Mouse (Mus musculus): ENCODE measurements at regions not wholly inside any gene's neighbourhood (a gene's known extent, or its start where the extent isn't known, plus 50 kb on each side); places are given as distances from the start of the nearest gene placed in this dataset.
A peak's percentile ranks its signal among the peaks of the same experiment; 100 is the strongest.
"Not testable (repeated sequence)": the region's sequence is repeated elsewhere in the genome, so short reads cannot be mapped to it uniquely, and the experiment has no call there.

- DNase-seq (ENCODE audit: low read depth in 2 of 2, low spot score in 2 of 2): no peak
These were observed 776.2 kb downstream of the Diaph2 start for GRCm38 (mm10) chrX:130525770-130526169.

DNA sequence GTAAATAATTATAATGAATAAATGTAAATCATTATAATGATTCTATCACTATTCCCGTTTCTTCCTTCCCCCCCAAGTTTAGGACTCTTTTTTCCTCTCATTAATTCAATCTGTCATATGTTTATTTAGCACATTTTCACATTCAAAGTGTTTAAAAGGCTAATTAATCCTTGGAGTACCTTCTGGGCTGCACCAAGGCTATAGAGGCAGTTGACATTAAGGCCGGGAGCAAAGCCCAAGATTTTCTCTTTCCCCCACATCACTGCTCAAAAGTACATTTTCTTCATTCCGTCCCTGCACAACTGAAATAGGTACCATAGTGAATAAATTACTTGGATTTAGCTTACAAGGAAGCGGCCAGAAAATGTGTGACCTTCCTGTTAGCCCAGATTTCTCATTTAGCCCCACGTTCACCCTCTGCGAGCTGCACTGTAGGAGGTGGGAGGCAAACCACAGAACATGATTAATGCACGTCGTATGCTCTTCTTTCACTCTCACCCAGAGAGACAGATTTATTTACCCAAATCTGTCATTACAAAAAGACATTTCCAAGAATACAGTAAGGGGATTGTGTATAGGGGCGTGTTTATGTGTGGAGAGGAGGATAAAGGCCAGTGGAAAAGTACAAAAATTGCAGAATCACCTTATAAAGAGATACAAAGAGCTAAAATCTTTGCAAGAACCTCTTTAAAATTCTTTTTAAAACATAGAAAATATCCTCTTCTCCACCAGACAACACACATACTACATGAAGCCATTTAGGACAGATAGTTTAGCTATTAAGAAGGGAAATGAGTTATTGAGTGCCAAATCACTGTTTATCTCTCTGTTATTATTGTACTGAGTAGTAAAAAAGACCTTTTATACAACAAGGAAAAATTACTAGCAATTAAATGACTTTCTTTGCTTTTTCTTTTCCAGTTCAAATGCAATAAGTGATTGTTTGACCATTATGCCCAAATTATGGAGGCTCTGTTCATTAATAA lies 783.9 kb downstream of the Diaph2 start:
- DNase-seq (ENCODE audit: low read depth in 2 of 2, low spot score in 2 of 2): no peak

GRCm38 (mm10) chrX:130538771-130539170 lies 789.2 kb downstream of the Diaph2 start:
- not testable (repeated sequence) for DNase-seq (ENCODE audit: low read depth in 2 of 2, low spot score in 2 of 2)

DNA sequence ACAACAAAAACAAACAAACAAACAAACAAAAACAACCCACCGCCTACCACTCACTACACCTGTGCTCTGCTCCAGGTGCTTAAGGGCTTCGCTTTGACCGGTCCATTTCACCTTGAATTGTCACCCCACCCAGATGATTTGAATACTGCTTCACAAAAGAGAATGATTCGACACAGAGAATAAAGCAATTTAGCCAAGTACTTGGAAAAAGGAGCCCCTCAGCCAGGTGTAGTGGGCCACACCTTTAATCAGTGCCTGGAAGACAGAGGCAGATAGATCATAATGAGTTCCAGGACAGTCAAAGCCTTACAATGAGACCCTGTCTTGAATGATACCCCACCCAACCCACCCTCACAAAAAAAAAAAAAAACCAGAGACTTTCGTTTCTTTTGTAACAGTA lies 798.5 kb downstream of the Diaph2 start:
- no peak for DNase-seq (ENCODE audit: low read depth in 2 of 2, low spot score in 2 of 2)

GRCm38 (mm10) chrX:130549275-130549674 lies 799.7 kb downstream of the Diaph2 start:
- DNase-seq (ENCODE audit: low read depth in 2 of 2, low spot score in 2 of 2): peak; percentile 44 to 63

- no peak for DNase-seq (ENCODE audit: low read depth in 2 of 2, low spot score in 2 of 2)
These were observed 800.4 kb downstream of the Diaph2 start for GRCm38 (mm10) chrX:130549925-130550324.

GRCm38 (mm10) chrX:130557251-130557650 lies 807.7 kb downstream of the Diaph2 start:
- no peak for DNase-seq (ENCODE audit: low read depth in 2 of 2, low spot score in 2 of 2)

DNA sequence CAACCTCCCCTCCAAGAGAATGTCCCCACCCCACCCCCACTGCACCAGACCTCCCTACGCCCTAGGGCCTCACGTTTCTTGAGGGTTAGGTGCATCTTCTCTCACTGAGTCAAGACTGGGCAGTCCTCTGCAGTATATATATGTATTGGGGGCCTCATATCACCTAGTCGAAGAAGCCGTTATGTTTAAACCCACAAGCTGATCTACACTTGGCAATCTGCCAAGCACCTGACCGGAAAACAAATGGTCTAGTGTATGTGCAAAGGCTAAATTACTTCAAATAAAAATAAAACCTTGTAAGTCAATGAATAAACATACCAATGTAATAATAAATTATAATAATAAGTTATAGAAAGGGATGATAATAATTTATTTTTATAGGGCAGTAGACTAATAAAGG lies 828.2 kb downstream of the Diaph2 start:
- no peak for DNase-seq (ENCODE audit: low read depth in 2 of 2, low spot score in 2 of 2)

DNA sequence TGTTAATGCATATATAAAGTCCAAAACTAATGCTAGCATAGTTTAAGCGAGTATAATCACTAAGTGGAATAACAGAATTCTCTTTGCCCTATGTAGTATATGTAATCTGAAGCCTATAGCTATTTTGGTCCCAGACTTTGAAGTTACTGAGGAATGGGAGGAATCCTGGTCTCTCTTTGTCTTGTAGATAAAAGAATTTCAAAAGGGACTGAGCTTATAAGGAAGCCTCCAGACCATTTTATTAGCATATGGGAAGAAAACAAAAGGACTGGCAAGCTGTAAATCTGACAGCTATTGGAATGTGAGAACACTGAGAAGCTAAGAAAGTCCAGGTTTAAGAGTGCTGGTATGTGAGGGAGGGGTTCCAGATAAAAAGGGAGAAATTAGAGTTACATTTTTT lies 847.1 kb downstream of the Diaph2 start:
- DNase-seq (ENCODE audit: low read depth in 2 of 2, low spot score in 2 of 2): no peak

- DNase-seq (ENCODE audit: low read depth in 2 of 2, low spot score in 2 of 2): no peak
These were observed 852.4 kb downstream of the Diaph2 start for GRCm38 (mm10) chrX:130601911-130602310.

DNA sequence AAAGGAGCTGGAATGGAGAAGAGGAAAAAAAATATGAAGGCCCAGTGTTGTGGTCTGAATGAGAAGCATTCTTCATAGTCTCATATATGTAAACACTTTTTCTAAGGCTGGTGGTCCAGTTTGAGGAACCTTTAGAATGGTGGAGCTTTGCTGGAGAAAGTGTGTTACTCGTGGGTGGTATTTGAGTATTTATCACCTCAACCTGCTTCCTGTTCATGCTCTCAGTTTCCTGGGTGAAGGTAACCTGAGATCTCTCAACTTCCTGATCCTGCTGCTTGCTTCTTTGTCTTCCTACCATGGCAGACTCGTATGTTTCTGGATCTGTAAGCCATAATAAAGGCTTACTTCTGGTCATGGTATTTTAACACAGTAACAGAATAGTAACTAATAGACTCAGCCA lies 889.0 kb downstream of the Diaph2 start:
- no peak for DNase-seq (ENCODE audit: low read depth in 2 of 2, low spot score in 2 of 2)

- no peak for DNase-seq (ENCODE audit: low read depth in 2 of 2, low spot score in 2 of 2)
These were observed 906.3 kb downstream of the Diaph2 start for GRCm38 (mm10) chrX:130655815-130656214.

DNA sequence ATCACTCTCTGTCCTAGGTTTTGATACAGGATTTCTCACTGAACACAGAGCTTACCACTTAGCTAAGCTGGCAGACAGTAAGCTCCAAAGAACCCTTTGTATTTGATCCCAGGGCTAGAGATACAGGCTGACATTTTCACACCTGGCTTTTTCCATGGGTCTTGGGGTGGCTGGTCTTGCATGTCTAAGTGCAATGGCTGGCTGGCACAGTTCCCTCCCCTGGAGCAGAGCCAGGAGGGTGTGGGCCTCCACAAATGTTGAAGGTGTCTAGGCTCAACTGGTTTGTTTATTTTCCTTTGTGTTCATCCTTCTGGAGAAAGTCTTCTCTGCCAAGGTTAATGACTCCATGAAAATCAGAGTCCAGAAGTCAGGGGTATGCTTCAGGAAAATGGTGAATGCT lies 934.8 kb downstream of the Diaph2 start:
- no peak for DNase-seq (ENCODE audit: low read depth in 2 of 2, low spot score in 2 of 2)

DNA sequence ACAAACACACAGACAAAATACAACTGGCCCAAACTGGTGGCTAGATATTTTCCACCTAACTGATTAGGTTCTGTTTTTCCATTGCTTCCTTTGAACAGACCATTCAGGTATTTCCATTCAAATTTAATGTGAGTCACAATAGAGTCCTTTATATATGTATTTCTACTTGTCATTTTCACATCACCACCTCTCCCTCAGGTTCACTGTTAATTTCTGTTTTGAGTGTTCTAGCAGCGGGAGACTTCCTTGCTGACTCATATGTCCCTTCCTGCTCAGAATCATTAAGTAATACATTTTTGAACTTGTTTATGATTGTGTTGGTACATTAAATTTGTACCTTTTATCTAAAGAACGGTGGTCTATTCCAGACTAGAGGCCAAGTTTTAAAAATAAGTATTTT lies 959.4 kb downstream of the Diaph2 start:
- no peak for DNase-seq (ENCODE audit: low read depth in 2 of 2, low spot score in 2 of 2)

DNA sequence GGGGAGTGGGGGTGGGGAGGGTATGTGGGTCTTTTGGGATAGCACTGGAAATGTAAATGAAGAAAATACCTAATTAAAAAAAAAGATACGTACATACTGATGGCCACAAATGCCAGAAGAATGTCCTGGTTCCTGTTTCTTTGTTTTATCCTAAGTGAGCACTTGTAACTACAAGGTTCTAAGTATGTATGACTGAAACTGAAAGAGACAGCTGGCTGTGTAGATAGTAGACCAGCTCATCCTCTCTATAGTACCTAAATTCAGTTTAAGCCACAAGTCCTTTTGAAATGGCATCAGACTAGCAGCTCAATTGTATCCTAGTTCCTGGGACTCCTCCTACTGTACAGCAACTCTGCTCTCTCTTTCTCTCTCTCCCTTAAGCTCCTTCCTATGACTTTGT lies 994.6 kb downstream of the Diaph2 start:
- DNase-seq (ENCODE audit: low read depth in 2 of 2, low spot score in 2 of 2): not testable (repeated sequence)

Measured in CD8-positive naive resting alpha-beta T cell, adult 2 months (primary cell).